Mouse (Mus musculus) heart, embryonic 13.5 days (tissue): Measurements from ENCODE around the gene Thoc6. TPM values are rescaled to one million over a fixed set of nuclear protein-coding genes. Genes with fewer than 3 reads are reported as not detected.

Experiments used
- ATAC-seq: fragments of 200-750 bp; cut with Nextera tagmentation; 2 replicates; pipeline ENCODE4 v1.8.0; 2017; ENCODE audit warnings: moderate TSS enrichment; ENCODE audit not compliant: insufficient number of reproducible peaks, low FRiP score, low TSS enrichment; ENCODE audit errors: extremely low read depth
- H3K27ac ChIP-seq: fragments of 300-500 bp; sonication (generic); replicated peaks from 2 replicates; pipeline ENCODE4 v1.5.1; 2015; ENCODE audit warnings: moderate library complexity, mild to moderate bottlenecking, inconsistent platforms
- H3K27me3 ChIP-seq: fragments of 300-500 bp; sonication (generic); replicated peaks from 2 replicates; pipeline ENCODE4 v1.6.1; 2015; ENCODE audit warnings: mild to moderate bottlenecking, inconsistent platforms
- H3K36me3 ChIP-seq: fragments of 300-500 bp; sonication (generic); 2 replicates; pipeline ENCODE4 v1.6.1; 2015; ENCODE audit warnings: mild to moderate bottlenecking, inconsistent platforms
- H3K4me1 ChIP-seq: fragments of 300-500 bp; sonication (generic); 2 replicates; pipeline ENCODE4 v1.6.1; 2015; ENCODE audit warnings: inconsistent platforms
- H3K4me2 ChIP-seq: fragments of 300-500 bp; sonication (generic); 2 replicates; pipeline ENCODE4 v1.6.1; 2015; ENCODE audit warnings: inconsistent platforms, mild to moderate bottlenecking, moderate library complexity
- H3K4me3 ChIP-seq: fragments of 300-500 bp; sonication (generic); 2 replicates; pipeline ENCODE4 v1.5.1; 2015; ENCODE audit warnings: moderate library complexity, mild to moderate bottlenecking, inconsistent platforms
- H3K9ac ChIP-seq: fragments of 300-500 bp; sonication (generic); 2 replicates; pipeline ENCODE4 v1.6.1; 2015; ENCODE audit warnings: inconsistent platforms, mild to moderate bottlenecking, moderate library complexity
- H3K9me3 ChIP-seq: fragments of 300-500 bp; sonication (generic); 2 replicates; pipeline ENCODE4 v1.6.1; 2016; ENCODE audit warnings: inconsistent platforms
- WGBS: fragments of 180-500 bp; shearing (Covaris S2); methylation state at CpG from one replicate; pipeline ENCODE4 v1.1.7; 2015; ENCODE audit warnings: mixed read lengths; 5-methylcytosine and 5-hydroxymethylcytosine counted together
- polyA plus RNA-seq: library from polyadenylated mRNA; unstranded; fragments of >200 nt; fragmentation: Nextera tagmentation; extraction: Ambion mirVana; gene quantifications from 2 replicates; pipeline ENCODE4 v1.2.1, GENCODE M21; 2015

Gene Thoc6
- polyA plus RNA-seq, 1 experiment from 2014 or later: 32.4 TPM

DNA sequence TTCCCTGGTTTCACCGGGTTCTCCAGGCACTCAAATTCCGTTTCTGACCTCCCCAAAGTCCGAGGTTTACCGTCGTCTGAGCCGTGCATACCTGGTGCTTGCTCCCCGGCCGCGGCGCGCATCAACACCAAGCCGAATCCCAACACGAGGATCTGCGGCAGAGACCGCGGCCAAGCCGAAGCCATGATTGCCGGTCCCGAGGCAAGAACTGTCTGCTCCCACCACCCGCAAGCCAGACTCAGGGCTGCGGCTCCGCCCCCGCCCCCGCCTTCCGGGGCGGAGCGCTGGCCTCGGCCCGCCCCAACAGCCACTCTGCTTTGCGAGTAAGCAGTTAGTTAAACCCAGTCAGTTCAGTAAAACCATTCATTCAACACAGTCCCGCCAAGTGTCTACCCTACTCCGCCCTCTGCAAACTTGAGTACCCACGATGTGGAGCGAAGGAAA is 3.6 kb upstream of the Thoc6 start, which contains the start of gene Tnfrsf12a:
TSS of gene Tnfrsf12a (minus strand) at position 233 of the 444 bp plus-strand sequence.
- Histone ChIP-seq H3K9ac (peak within 1 kb of the TSS; percentile 86), H3K36me3 (peaks cover 6% of the 10 kb centered on the region), H3K4me3 (peak within 1 kb of the TSS; percentile 79), H3K4me2 (peak within 1 kb of the TSS; percentile 88), H3K27me3 (peaks cover 48% of the 10 kb centered on the region), H3K9me3 (no peaks in the 10 kb centered on the region), H3K4me1 (peaks cover 46% of the 10 kb centered on the region), H3K27ac (peak within 1 kb of the TSS; percentile 98)
- no peak for ATAC-seq
- WGBS: under 1% methylated on average over 34 of the region's 34 CpGs

DNA sequence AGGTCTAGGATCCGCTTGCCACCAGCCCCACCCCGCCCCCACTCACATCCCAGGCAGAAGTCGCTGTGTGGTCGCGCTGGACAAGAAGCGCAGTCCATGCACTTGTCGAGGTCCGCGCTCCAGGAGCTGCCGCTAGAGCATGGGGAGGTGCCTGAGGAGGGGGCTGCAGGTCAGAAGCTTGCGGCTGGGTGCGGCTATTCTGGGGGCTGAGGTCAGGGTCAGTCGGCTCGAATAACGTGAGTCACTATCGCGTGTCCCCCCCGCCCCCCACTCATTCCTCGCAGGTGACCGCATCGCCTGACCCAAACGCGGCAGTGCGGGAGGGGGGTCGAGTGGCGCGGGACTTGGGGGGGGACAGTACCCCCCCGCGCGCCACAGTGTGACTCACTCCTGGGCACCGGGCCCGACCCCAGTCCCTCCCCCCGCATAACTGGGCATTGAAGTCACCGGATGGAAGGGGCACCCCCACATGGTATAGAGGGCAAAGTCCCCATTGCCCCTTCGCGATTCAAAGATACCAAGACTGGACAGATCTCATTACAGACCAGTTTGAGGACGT is 2.9 kb upstream of the Thoc6 start:
- WGBS: under 1% methylated on average over 36 of the region's 37 CpGs
- Histone ChIP-seq H3K4me1 (peaks cover 47% of the 10 kb centered on the region), H3K4me3 (peak overlapping the region; percentile 79), H3K27ac (peak overlapping the region; percentile 98), H3K9me3 (no peaks in the 10 kb centered on the region), H3K4me2 (peak overlapping the region; percentile 88), H3K36me3 (peaks cover 10% of the 10 kb centered on the region), H3K9ac (peak overlapping the region; percentile 86), H3K27me3 (peaks cover 41% of the 10 kb centered on the region)
- peak; percentile 21; the same call in 1 of the 2 replicates for ATAC-seq

DNA sequence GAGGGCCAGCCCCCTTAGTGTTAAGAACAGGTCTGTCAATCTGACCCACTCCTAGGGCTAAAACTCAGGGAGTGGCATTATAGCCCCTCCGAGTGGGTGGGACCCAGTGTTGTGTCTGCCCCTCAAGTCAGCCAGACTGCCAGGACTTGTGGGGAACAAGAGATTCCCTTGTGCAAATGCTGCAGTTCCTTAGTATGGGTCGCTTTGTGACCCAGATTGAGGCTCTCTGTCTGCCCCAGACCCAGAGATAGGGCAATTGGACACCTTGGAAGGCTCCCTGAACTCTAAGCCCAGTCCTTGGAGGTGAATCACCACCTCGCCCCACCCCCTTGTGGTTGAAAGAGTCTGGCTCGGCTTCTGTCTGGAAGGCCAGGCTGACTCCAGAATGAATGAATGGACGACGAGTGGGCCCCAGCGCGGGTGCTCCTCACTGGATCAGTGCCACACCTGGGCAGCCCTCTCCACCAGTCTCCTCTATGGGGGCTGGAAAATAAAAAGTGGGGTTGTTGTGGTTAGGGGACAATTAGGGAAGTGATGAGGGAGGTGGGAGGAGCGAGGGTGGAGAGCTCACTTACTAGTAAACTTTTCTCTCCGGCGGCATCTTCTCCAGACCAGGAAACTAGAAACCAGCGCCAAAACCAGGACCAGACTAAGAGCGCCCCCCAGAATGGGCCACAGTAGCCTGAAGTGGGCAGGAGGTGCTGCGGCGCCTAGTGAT is 2.0 kb upstream of the Thoc6 start:
- 9% methylated on average over 15 of the region's 15 CpGs for WGBS
- Histone ChIP-seq H3K36me3 (peaks cover 12% of the 10 kb centered on the region), H3K4me1 (peaks cover 47% of the 10 kb centered on the region), H3K4me3 (peak overlapping the region; percentile 79), H3K27ac (peak overlapping the region; percentile 98), H3K27me3 (peaks cover 33% of the 10 kb centered on the region), H3K4me2 (peak overlapping the region; percentile 88), H3K9me3 (no peaks in the 10 kb centered on the region), H3K9ac (peak overlapping the region; percentile 86)
- no peak for ATAC-seq

DNA sequence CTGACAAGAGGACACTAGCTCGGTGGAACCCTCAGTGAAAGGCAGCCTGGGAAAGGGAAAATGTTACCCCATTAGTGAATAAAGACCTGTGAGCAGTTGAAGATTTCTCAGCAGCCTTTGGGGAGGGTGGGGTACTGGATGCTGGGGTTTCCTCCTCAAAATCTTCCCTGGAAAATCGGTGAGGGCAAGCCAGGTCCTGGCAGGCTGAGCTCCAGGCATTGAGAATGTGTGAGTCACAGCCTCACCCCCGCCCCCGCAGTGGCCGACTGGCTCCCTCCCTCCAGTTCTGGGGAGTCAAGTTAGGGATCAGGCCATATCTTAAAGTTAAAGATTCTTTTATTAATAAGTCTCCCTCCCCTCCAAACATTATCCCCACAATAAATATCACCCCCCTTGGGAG is 1.4 kb upstream of the Thoc6 start:
- Histone ChIP-seq H3K4me2 (peak overlapping the region; percentile 88), H3K27ac (peak overlapping the region; percentile 98), H3K4me3 (peak overlapping the region; percentile 79), H3K9me3 (no peaks in the 10 kb centered on the region), H3K4me1 (peaks cover 47% of the 10 kb centered on the region), H3K9ac (peak overlapping the region; percentile 86), H3K27me3 (peaks cover 27% of the 10 kb centered on the region), H3K36me3 (peaks cover 18% of the 10 kb centered on the region)
- ATAC-seq: no peak
- WGBS: 14% methylated on average over 5 of the region's 5 CpGs

DNA sequence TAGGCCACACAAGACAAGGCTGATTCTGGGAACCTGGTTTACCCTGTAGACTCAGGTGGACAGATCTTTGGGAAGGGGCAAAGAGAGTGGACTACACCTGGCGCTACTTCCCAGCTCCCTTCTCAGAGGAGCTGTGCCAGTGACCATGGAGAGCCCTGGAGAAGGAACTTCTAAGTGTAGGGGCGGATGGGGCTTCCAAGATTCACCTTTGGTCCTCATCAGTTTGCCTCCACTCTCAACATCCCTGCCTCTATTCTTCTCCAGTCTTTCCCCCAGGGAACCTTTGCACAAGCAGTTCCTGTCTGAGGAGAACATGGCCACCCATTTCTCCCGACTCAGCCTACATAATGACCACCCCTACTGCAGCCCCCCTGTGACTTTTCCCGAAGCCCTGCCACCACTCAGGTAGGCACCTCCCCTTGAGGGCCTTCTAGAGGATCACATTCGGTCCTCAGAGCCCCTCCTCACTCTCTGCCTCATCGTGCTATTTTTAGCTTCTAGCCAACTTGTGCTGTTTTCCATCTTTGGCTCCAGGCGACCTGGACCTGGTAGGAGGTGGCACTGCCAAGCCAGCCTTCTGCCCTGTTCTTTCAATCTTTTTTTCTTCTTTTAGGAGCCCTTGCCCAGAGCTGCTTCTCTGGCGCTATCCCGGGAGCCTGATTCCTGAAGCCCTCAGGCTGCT is 730 bp upstream of the Thoc6 start:
- H3K4me1 ChIP-seq: peaks cover 44% of the 10 kb centered on the region
- H3K27ac ChIP-seq: peak overlapping the region; percentile 98
- 16% methylated on average over 9 of the region's 9 CpGs for WGBS

DNA sequence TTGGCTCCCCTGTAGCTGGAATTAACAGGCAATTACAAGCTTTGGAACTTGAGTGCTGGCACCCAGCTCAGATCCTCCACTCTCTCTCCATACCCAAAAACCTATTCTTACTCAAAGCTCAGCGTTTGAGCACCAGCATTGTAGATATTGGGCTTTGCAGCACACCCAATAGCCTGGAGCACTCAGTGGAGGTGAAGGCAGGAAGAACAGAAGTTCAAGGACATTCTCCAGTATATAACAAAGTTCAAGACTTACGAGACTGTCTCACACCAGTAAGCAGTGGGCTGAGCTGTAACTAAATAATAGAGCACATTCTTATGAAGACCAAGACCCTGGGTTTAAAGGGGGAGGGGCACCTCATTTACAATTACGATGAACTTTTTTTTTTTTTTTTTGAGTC is 921 bp downstream of the Thoc6 start:
- no peak for ATAC-seq
- WGBS: 68% methylated on average over 3 of the region's 3 CpGs
- peak overlapping the region; percentile 79 for H3K4me3 ChIP-seq

More for the DNA sequence above, 730 bp upstream of the Thoc6 start:
- Histone ChIP-seq H3K4me2 (peak overlapping the region; percentile 88), H3K4me3 (peak overlapping the region; percentile 79), H3K27me3 (peaks cover 20% of the 10 kb centered on the region), H3K9me3 (no peaks in the 10 kb centered on the region), H3K9ac (peak overlapping the region; percentile 86), H3K36me3 (peaks cover 25% of the 10 kb centered on the region)
- no peak for ATAC-seq

DNA sequence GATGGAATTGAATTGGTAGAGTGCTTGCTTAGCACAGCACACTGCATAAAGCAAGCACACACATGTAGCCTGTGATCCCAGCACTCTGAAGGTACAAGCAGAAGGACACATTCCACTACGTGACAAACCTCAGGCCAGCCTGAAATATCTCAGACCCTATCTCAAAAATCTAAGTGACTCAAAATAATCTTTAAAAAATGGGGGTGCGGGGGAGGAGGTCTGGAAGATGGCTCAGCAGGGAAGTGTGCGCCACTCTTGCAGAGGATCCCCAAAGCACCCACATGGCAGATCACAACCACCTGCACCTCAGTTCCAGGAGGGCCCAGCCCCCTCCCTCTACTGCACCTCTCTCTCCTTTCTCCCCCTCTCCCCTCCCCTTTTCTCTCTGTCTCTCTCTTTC is 2.2 kb downstream of the Thoc6 start:
- H3K9ac ChIP-seq: no peak overlapping the region
- no peak overlapping the region for H3K4me2 ChIP-seq
- H3K9me3 ChIP-seq: no peaks in the 10 kb centered on the region
- WGBS: 82% methylated on average over 3 of the region's 3 CpGs
- H3K4me1 ChIP-seq: peaks cover 35% of the 10 kb centered on the region
- H3K27me3 ChIP-seq: no peaks in the 10 kb centered on the region
- ATAC-seq: no peak
- H3K27ac ChIP-seq: no peak overlapping the region
- peaks cover 54% of the 10 kb centered on the region for H3K36me3 ChIP-seq
- H3K4me3 ChIP-seq: no peak overlapping the region

More for the DNA sequence above, 921 bp downstream of the Thoc6 start:
- H3K9me3 ChIP-seq: no peaks in the 10 kb centered on the region
- no peak overlapping the region for H3K27ac ChIP-seq
- H3K4me1 ChIP-seq: peaks cover 40% of the 10 kb centered on the region
- H3K9ac ChIP-seq: peak overlapping the region; percentile 86
- peaks cover 42% of the 10 kb centered on the region for H3K36me3 ChIP-seq
- H3K4me2 ChIP-seq: peak overlapping the region; percentile 88
- peaks cover 3% of the 10 kb centered on the region for H3K27me3 ChIP-seq

DNA sequence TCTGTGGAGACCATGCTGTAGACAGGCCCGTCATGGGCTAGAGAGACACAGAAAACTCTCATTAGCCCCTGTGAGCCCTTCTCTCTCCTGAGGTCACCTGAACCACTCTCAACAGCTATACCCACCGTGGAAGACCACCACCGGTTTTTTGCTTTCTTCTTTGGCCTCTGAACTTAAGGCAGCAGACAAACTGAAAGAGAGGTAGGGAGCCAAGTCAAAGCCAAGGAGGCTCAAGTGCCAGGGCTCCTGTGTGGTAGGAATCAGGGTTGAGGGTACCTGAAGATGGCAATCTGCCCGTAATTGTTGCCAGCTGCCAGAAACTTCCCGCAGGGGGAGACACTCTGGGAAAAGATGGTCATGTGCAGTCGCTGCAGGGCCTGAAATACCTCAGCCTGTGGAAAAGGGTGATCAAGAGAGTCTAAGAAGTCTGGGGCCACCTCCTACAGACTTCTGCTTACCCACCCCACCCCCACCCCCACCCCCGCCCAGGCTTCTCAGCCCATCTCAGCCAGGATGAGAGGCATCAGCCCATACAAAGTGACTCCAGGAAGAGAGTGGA is 3.1 kb downstream of the Thoc6 start:
- ATAC-seq: no peak
- H3K36me3 ChIP-seq: peaks cover 58% of the 10 kb centered on the region
- 90% methylated on average over 7 of the region's 7 CpGs for WGBS

DNA sequence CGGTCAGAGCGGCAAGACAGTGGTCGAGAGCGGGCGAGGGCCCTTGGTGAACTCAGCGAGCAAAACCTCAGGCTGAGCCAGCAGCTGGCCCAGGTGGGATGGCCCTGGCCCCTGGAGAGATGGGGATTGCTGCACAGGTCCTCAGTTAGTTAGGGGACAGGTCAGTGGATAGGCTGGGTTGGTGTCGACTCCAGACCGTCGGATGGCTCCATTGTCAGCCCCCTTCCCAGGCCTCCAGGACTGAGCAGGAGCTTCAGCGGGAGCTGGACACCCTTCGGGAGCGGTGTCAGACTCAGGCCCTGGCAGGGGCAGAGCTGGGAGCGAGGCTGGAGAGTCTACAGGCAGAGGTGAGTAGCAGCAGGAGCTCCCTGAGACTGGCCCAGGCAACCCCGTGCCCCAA is 8.2 kb downstream of the Thoc6 start:
- H3K27ac ChIP-seq: no peak overlapping the region
- no peak overlapping the region for H3K4me3 ChIP-seq
- no peak overlapping the region for H3K4me2 ChIP-seq
- 79% methylated on average over 14 of the region's 14 CpGs for WGBS
- ATAC-seq: no peak
- peaks cover 45% of the 10 kb centered on the region for H3K36me3 ChIP-seq
- peaks cover 34% of the 10 kb centered on the region for H3K27me3 ChIP-seq
- H3K4me1 ChIP-seq: peaks cover 11% of the 10 kb centered on the region
- H3K9ac ChIP-seq: 0 out of 2 replicates have a peak overlapping the region, but pooled peaks have one; percentile 8
- no peaks in the 10 kb centered on the region for H3K9me3 ChIP-seq

More for the DNA sequence above, 3.1 kb downstream of the Thoc6 start:
- no peaks in the 10 kb centered on the region for H3K27me3 ChIP-seq
- no peak overlapping the region for H3K27ac ChIP-seq
- H3K4me2 ChIP-seq: no peak overlapping the region
- no peak overlapping the region for H3K4me3 ChIP-seq
- H3K9me3 ChIP-seq: no peaks in the 10 kb centered on the region
- H3K4me1 ChIP-seq: peaks cover 26% of the 10 kb centered on the region
- H3K9ac ChIP-seq: no peak overlapping the region

DNA sequence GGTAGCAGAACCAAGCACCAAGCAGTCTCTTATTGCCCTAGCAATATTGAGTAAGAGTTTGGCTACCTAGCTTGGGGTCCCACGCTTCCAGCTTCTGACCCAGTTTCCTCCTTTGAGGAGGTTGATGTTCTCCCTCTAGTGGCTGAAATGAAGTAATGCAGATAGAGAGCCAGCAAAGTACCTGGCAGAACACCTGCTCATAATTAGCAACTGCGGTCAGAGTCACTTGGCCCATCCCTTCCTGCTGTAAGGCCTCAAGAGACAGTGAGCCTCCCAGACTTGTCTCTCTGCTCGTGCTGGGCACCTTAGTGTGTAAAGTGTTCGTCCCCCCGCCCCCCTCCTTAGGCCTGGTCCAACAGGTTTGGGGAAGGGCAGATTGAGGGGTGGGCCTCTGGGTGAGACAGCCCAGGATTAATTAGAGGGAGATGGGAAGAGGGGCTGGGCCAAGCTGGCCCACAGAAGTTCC is 9.1 kb downstream of the Thoc6 start:
- Histone ChIP-seq H3K4me3 (no peak overlapping the region), H3K27ac (no peak overlapping the region), H3K9me3 (no peaks in the 10 kb centered on the region), H3K36me3 (peaks cover 36% of the 10 kb centered on the region), H3K9ac (no peak overlapping the region), H3K4me1 (peaks cover 14% of the 10 kb centered on the region), H3K4me2 (no peak overlapping the region), H3K27me3 (peaks cover 43% of the 10 kb centered on the region)
- WGBS: 21% methylated on average over 5 of the region's 5 CpGs
- no peak for ATAC-seq

DNA sequence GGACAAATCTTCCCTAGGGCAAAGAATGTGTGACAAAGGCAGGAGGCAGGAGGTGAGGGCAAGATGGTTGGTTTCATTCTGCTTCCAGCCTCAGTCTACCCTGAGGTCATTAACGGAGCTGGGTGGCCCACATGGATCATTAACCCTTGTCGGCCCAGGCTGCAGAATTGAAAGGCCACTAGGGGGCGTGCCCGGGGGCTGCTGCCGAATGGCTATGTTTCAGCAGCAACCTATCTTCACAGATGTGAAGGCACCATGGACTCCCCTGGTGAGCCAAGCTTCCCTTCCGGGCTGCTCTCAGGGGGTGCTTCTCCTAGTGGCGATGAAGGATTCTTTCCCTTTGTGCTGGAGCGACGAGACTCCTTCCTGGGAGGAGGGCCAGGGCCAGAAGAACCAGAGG is 12.2 kb downstream of the Thoc6 start:
- Histone ChIP-seq H3K4me3 (no peak overlapping the region), H3K9me3 (no peaks in the 10 kb centered on the region), H3K9ac (no peak overlapping the region), H3K36me3 (peaks cover 5% of the 10 kb centered on the region), H3K27me3 (peaks cover 65% of the 10 kb centered on the region), H3K27ac (no peak overlapping the region), H3K4me2 (no peak overlapping the region), H3K4me1 (peaks cover 14% of the 10 kb centered on the region)
- WGBS: under 1% methylated on average over 9 of the region's 9 CpGs
- ATAC-seq: no peak
